In genomic region chr2:71547829-71548228, GRCm38 (mm10) we compare ENCODE assay signal across 8 mouse cellular contexts. TPM values are rescaled to one million over a fixed set of nuclear protein-coding genes. Genes with fewer than 3 reads are reported as not detected.
A peak's percentile ranks its signal among the peaks of the same experiment; 100 is the strongest.
DNase-seq lines count a peak whose midpoint lies in the region; ATAC-seq lines count a peak whose summit lies in the region.
"Had no signal": no experiment of that assay in that cellular context is flagged by ENCODE, and none has a peak within 500 bp of the region (broad histone marks: within the 10 kb centered on the region; RNA-seq: fewer than 3 reads in every experiment).

No protein-coding gene starts in this region.

- H3K9me3 ChIP-seq in liver, embryonic 13.5 days (replicated peaks) = no peaks in the 10 kb centered on the region

- peak; percentile 62 to 71 for DNase-seq in left cerebral cortex, postnatal 14 days (ENCODE audit: low spot score in 2 of 2)
- DNase-seq in left cerebral cortex, adult 11 months (ENCODE audit: low spot score) = no peak
- peak; percentile 88 for DNase-seq in MN1 (ENCODE audit: low spot score)
- DNase-seq in c-Kit-positive CD71-positive TER-119-positive erythroid progenitor cells, embryonic 14.5 days (ENCODE audit: low spot score) = peak; percentile 80
- peak; percentile 63 for DNase-seq in heart, adult 8-10 months (ENCODE audit: low spot score)
- DNase-seq in liver, embryonic 13.5 days = peak; percentile 58
- DNase-seq in skeletal muscle tissue, adult 2 months (ENCODE audit: low read depth, low spot score) = peak; percentile 49

- H3K27ac ChIP-seq in liver, embryonic 13.5 days = no peak overlapping the region

- intact Hi-C loops in left cerebral cortex, postnatal 14 days (cut with DNase I) = loop anchor here (10.0 kb wide), 1 partner anchor 293 kb away; no protein-coding TSS in a partner anchor

- no peak for ATAC-seq in liver, embryonic 13.5 days (ENCODE audit: low read depth)

- H3K9ac ChIP-seq in liver, embryonic 13.5 days = no peak overlapping the region

- no peak overlapping the region for H3K4me2 ChIP-seq in liver, embryonic 13.5 days

- H3K4me1 ChIP-seq in liver, embryonic 13.5 days (replicated peaks) = peaks cover 29% of the 10 kb centered on the region

- H3K27me3 ChIP-seq in liver, embryonic 13.5 days = peaks cover 97% of the 10 kb centered on the region

- H3K36me3 ChIP-seq in liver, embryonic 13.5 days = no peaks in the 10 kb centered on the region

- WGBS in liver, embryonic 13.5 days (ENCODE audit: insufficient replicate concordance) = under 1% methylated on average over 8 of the region's 8 CpGs

- no peak overlapping the region for H3K4me3 ChIP-seq in liver, embryonic 13.5 days (replicated peaks)

RNA-seq across cellular contexts. Expression of gene Dlx2, which starts 1.3 kb away (rescaled TPM):
- 1 to 10 TPM; 4.7 to 6.9 TPM for total RNA-seq in left cerebral cortex, postnatal 14 days (2021)
- not detected for total RNA-seq in heart, adult 8-10 months (2022)
- not detected in 2 replicates for polyA plus RNA-seq in liver, embryonic 13.5 days (2015; fragmentation: Nextera tagmentation; extraction: Ambion mirVana)
- polyA plus RNA-seq: gonadal fat pad, adult 2 months had no signal

RNA-seq across cellular contexts. Expression of gene Dlx1, which starts 19.9 kb away (rescaled TPM):
- 10 to 100 TPM; 20.7 to 24.2 TPM for total RNA-seq in left cerebral cortex, postnatal 14 days (2021)
- under 1 TPM; 0.20 to 0.78 (median 0.56) TPM for total RNA-seq in heart, adult 8-10 months (2022)
- 0.07 TPM in 1 of 2 replicates, not detected in the other for polyA plus RNA-seq in liver, embryonic 13.5 days (2015; fragmentation: Nextera tagmentation; extraction: Ambion mirVana)
- polyA plus RNA-seq: gonadal fat pad, adult 2 months had no signal

Comparison
In these comparisons a context has a peak if more than half of its experiments do, and no peak if none do; other contexts are left out.
1. RNA of gene Dlx2, which starts 1.3 kb away (total RNA-seq): 4.7 to 6.9 TPM in left cerebral cortex, postnatal 14 days; not detected in heart, adult 8-10 months; every median in the first group is over 4 times any median in the second.
2. RNA of gene Dlx1, which starts 19.9 kb away (total RNA-seq): 20.7 to 24.2 TPM in left cerebral cortex, postnatal 14 days; 0.20 to 0.78 TPM in heart, adult 8-10 months; every median in the first group is over 10 times any median in the second.